In genomic region chr1:193301216-193302092, GRCm38 (mm10) we compare ENCODE assay signal across 10 mouse cellular contexts. TPM values are rescaled to one million over a fixed set of nuclear protein-coding genes. Genes with fewer than 3 reads are reported as not detected.
A peak's percentile ranks its signal among the peaks of the same experiment; 100 is the strongest.
DNase-seq lines count a peak whose midpoint lies in the region; ATAC-seq and TF ChIP-seq lines count a peak whose summit lies in the region.
"Had no signal": no experiment of that assay in that cellular context is flagged by ENCODE, and none has a peak within 500 bp of the region (broad histone marks: within the 10 kb centered on the region; RNA-seq: fewer than 3 reads in every experiment).

No protein-coding gene starts in this region.

- peak overlapping the region; percentile 45 for H3K4me2 ChIP-seq in intestine, embryonic 15.5 days (replicated peaks)
- H3K4me2 ChIP-seq: hindbrain, embryonic 13.5 days had no signal

- H3K9ac ChIP-seq in intestine, embryonic 15.5 days = no peak overlapping the region
- H3K9ac ChIP-seq: hindbrain, embryonic 13.5 days; liver, embryonic 14.5 days had no signal

- H3K9me3 ChIP-seq in E14TG2a.4 (ENCODE audit: low read length) = no peaks in the 10 kb centered on the region
- H3K9me3 ChIP-seq in intestine, embryonic 15.5 days = no peaks in the 10 kb centered on the region
- H3K9me3 ChIP-seq: hindbrain, embryonic 13.5 days had no signal

- 49% methylated on average over 6 of the region's 6 CpGs for WGBS in intestine, embryonic 15.5 days

- no peak for TF ChIP-seq CTCF in E14TG2a.4 (conservative IDR thresholded peaks at IDR 0.05; ENCODE audit: low read length)

- peaks cover 15% of the 10 kb centered on the region for H3K4me1 ChIP-seq in E14TG2a.4 (replicated peaks; ENCODE audit: low read depth, low read length)
- H3K4me1 ChIP-seq in intestine, embryonic 15.5 days (replicated peaks) = peaks cover 11% of the 10 kb centered on the region

- H3K27ac ChIP-seq in intestine, embryonic 15.5 days = peak overlapping the region; percentile 19; the same call in 1 of the 2 replicates
- H3K27ac ChIP-seq: hindbrain, embryonic 13.5 days; liver, embryonic 14.5 days had no signal

- peak overlapping the region; percentile 48 for H3K4me3 ChIP-seq in E14TG2a.4 (replicated peaks; ENCODE audit: low read length)
- H3K4me3 ChIP-seq in intestine, embryonic 15.5 days (replicated peaks) = no peak overlapping the region; the same call in 1 of the 2 replicates
- H3K4me3 ChIP-seq: hindbrain, embryonic 13.5 days had no signal

- peak; percentile 94 for ATAC-seq in intestine, embryonic 15.5 days

- no peaks in the 10 kb centered on the region for H3K36me3 ChIP-seq in E14TG2a.4 (ENCODE audit: insufficient read depth, low read length)
- no peaks in the 10 kb centered on the region for H3K36me3 ChIP-seq in intestine, embryonic 15.5 days
- H3K36me3 ChIP-seq: hindbrain, embryonic 13.5 days had no signal

- intact Hi-C loops in left cerebral cortex, postnatal 4 days (cut with DNase I) = no loop called here

- H3K27me3 ChIP-seq in E14TG2a.4 (ENCODE audit: insufficient read depth, low read length) = peaks cover 12% of the 10 kb centered on the region
- no peaks in the 10 kb centered on the region for H3K27me3 ChIP-seq in intestine, embryonic 15.5 days (replicated peaks)

- DNase-seq in 3T3-L1 (ENCODE audit: low read depth, low spot score) = peak; percentile 49
- DNase-seq in lung, postnatal 25 days (ENCODE audit: low spot score) = peak; percentile 71
- no peak for DNase-seq in adrenal gland, adult 18-20 months (ENCODE audit: low spot score in 2 of 2)
- no peak for DNase-seq in left cerebral cortex, postnatal 4 days
- no peak for DNase-seq in frontal cortex, postnatal 25 days (ENCODE audit: low spot score in 2 of 2)
- DNase-seq: adrenal gland, adult 8-10 months had no signal

RNA-seq across cellular contexts. Expression of gene G0s2, which starts 28.4 kb away (rescaled TPM):
- polyA plus RNA-seq in intestine, embryonic 15.5 days (2015; fragmentation: Nextera tagmentation; extraction: Ambion mirVana) = 21.9 and 23.7 TPM in 2 replicates
- total RNA-seq in adrenal gland, adult 18-20 months (2021) = 100 to 1,000 TPM; 129 to 206 TPM
- 1 to 10 TPM; 3.1 to 3.7 TPM for total RNA-seq in left cerebral cortex, postnatal 4 days (2021)

RNA-seq across cellular contexts. Expression of gene Hsd11b1, which starts 37.6 kb away (rescaled TPM):
- polyA plus RNA-seq in intestine, embryonic 15.5 days (2015; fragmentation: Nextera tagmentation; extraction: Ambion mirVana) = 1.3 and 1.4 TPM in 2 replicates
- 100 to 1,000 TPM; 109 to 216 TPM for total RNA-seq in adrenal gland, adult 18-20 months (2021)
- 1 to 10 TPM; 3.2 to 3.4 TPM for total RNA-seq in left cerebral cortex, postnatal 4 days (2021)
- polyA plus RNA-seq: hindbrain, embryonic 13.5 days had no signal

Comparison
In these comparisons a context has a peak if more than half of its experiments do, and no peak if none do; other contexts are left out.
1. DNase-seq: peak in 3T3-L1 (single experiment) and lung, postnatal 25 days (single experiment); none in adrenal gland, adult 18-20 months (0 of 2), left cerebral cortex, postnatal 4 days (single experiment) and frontal cortex, postnatal 25 days (0 of 2).
2. RNA of gene G0s2, which starts 28.4 kb away (total RNA-seq): 129 to 206 TPM in adrenal gland, adult 18-20 months; 3.1 to 3.7 TPM in left cerebral cortex, postnatal 4 days; every median in the first group is over 10 times any median in the second.
3. RNA of gene Hsd11b1, which starts 37.6 kb away (total RNA-seq): 109 to 216 TPM in adrenal gland, adult 18-20 months; 3.2 to 3.4 TPM in left cerebral cortex, postnatal 4 days; every median in the first group is over 10 times any median in the second.